Mouse (Mus musculus): ENCODE data around the gene Rbfox1. TPM values are rescaled to one million over a fixed set of nuclear protein-coding genes. Genes with fewer than 3 reads are reported as not detected.

Rbfox1 gene
- 0.32 and 0.47 TPM in 2 replicates for polyA plus RNA-seq (2015; fragmentation: Nextera tagmentation; extraction: Ambion mirVana)

GRCm38 (mm10) chr16:5884746-5885689 lies at the start of gene Rbfox1:
TSS of gene Rbfox1 (plus strand) at chr16:5885355.
- ATAC-seq (ENCODE audit: insufficient read depth) = no peak
- Histone ChIP-seq H3K4me1 (replicated peaks) (no peaks in the 10 kb centered on the region), H3K4me2 (no peak within 1 kb of the TSS), H3K9ac (no peak within 1 kb of the TSS), H3K36me3 (replicated peaks) (no peaks in the 10 kb centered on the region), H3K9me3 (replicated peaks) (no peaks in the 10 kb centered on the region), H3K27ac (replicated peaks) (no peak within 1 kb of the TSS), H3K27me3 (peaks cover 25% of the 10 kb centered on the region), H3K4me3 (replicated peaks) (no peak within 1 kb of the TSS)
- 2% methylated on average over 69 of the region's 69 CpGs for WGBS (ENCODE audit: insufficient replicate concordance)

- Histone ChIP-seq H3K9me3 (replicated peaks) (0 out of 2 replicates have a peak, but pooled peaks cover 5% of the 10 kb centered on the region), H3K36me3 (replicated peaks) (no peaks in the 10 kb centered on the region), H3K9ac (no peak overlapping the region), H3K27me3 (no peaks in the 10 kb centered on the region), H3K4me2 (no peak overlapping the region), H3K4me1 (replicated peaks) (no peaks in the 10 kb centered on the region), H3K4me3 (replicated peaks) (no peak overlapping the region), H3K27ac (replicated peaks) (no peak overlapping the region)
- WGBS (ENCODE audit: insufficient replicate concordance) = 65% methylated on average over 2 of the region's 2 CpGs
- no peak for ATAC-seq (ENCODE audit: insufficient read depth)
Measured at GRCm38 (mm10) chr16:5836744-5837143, 48.4 kb upstream of the Rbfox1 start.

DNA sequence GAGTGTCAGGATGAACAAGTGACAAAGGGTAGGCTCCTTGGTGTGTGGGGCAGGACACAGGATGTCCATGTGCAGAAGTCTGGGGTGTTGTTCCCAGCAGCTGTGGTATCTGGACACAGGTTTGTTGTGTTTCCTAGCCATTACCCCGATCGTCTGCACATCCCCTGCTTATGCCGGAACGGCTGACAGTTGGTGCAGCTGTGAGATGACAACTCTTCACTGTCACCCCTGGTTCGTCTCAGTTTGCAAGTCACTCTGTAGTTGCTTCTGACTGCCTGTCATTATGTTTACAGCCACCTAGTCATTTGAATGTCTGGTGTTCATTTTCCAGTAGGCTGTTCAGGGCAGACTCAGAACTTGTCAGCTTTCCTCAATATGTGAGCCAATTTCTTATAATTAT lies 44.0 kb upstream of the Rbfox1 start:
- WGBS (ENCODE audit: insufficient replicate concordance) = 66% methylated on average over 5 of the region's 5 CpGs
- no peak overlapping the region for H3K27ac ChIP-seq (replicated peaks)
- ATAC-seq (ENCODE audit: insufficient read depth) = no peak
- no peak overlapping the region for H3K9ac ChIP-seq
- no peaks in the 10 kb centered on the region for H3K4me1 ChIP-seq (replicated peaks)
- H3K27me3 ChIP-seq = no peaks in the 10 kb centered on the region
- no peak overlapping the region for H3K4me2 ChIP-seq
- H3K36me3 ChIP-seq (replicated peaks) = no peaks in the 10 kb centered on the region
- H3K9me3 ChIP-seq (replicated peaks) = no peaks in the 10 kb centered on the region
- no peak overlapping the region for H3K4me3 ChIP-seq (replicated peaks)

DNA sequence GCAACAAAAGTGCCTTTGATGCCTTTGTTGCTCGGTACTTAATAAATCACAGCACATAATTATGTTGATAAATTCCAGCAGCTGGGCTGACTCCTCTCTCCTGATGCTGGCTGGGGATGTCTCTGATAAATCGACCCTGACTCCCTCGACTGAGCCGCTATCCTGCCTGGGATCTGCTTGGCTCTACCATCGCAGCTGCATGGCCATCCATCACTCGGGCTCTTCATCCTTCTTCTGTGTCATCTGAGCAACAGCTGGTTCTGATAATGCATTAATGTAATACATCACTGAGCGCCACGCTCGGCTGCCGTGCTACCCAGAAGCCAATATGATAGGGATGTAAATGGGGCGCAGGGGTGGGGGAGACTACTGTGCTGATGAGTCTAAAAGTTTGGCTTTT lies 39.5 kb upstream of the Rbfox1 start:
- Histone ChIP-seq H3K4me3 (replicated peaks) (no peak overlapping the region), H3K27ac (replicated peaks) (no peak overlapping the region), H3K4me1 (replicated peaks) (no peaks in the 10 kb centered on the region), H3K36me3 (replicated peaks) (no peaks in the 10 kb centered on the region), H3K4me2 (no peak overlapping the region), H3K9me3 (replicated peaks) (no peaks in the 10 kb centered on the region), H3K27me3 (no peaks in the 10 kb centered on the region), H3K9ac (no peak overlapping the region)
- ATAC-seq (ENCODE audit: insufficient read depth) = no peak
- WGBS (ENCODE audit: insufficient replicate concordance) = 59% methylated on average over 11 of the region's 11 CpGs

DNA sequence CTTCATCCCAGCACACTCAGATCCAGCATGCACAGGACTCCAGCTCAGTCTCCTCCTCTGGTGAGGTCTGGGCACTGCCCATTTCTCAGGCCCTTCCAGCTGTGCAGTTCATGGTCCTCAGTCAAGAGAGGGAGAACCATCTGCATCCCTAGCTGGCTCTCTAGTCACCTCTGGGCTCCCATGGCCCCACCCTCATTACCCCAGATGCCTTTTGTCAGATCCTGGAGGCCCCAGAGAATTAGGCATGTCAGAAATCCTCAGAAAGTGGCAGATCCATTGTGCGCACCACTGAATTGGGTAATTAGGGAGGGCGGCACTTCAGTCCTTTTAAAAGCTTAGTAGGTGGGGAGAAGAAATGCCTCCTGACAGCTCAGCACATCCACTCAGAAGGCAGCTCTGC lies 32.1 kb upstream of the Rbfox1 start:
- no peak overlapping the region for H3K4me2 ChIP-seq
- H3K9ac ChIP-seq = no peak overlapping the region
- H3K36me3 ChIP-seq (replicated peaks) = no peaks in the 10 kb centered on the region
- H3K27ac ChIP-seq (replicated peaks) = no peak overlapping the region
- no peaks in the 10 kb centered on the region for H3K4me1 ChIP-seq (replicated peaks)
- WGBS (ENCODE audit: insufficient replicate concordance) = 76% methylated on average over 2 of the region's 2 CpGs
- no peak overlapping the region for H3K4me3 ChIP-seq (replicated peaks)
- no peak for ATAC-seq (ENCODE audit: insufficient read depth)
- no peaks in the 10 kb centered on the region for H3K27me3 ChIP-seq
- no peaks in the 10 kb centered on the region for H3K9me3 ChIP-seq (replicated peaks)

DNA sequence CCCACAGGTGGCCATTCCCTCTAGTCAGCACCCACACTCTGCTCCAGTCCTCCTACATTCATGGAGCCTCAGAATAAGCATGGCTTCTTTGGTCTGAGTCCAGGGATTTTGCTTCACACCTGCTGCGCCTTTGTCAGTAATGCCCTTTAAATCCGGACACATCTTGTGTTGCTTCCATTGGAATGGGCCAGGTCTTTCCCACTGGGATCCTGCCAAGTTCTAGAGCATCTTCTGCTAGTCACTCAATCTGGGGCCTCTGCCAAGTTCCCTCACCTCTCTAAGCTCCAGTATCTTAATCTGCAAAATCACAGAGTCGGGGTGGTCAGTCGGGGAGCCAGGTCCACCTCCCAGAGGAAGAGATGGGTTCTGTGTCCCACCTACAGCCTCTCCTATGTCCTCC lies 20.8 kb upstream of the Rbfox1 start:
- Histone ChIP-seq H3K27ac (replicated peaks) (no peak overlapping the region), H3K4me3 (replicated peaks) (no peak overlapping the region), H3K4me1 (replicated peaks) (no peaks in the 10 kb centered on the region), H3K4me2 (no peak overlapping the region), H3K27me3 (no peaks in the 10 kb centered on the region), H3K9me3 (replicated peaks) (no peaks in the 10 kb centered on the region), H3K36me3 (replicated peaks) (no peaks in the 10 kb centered on the region), H3K9ac (no peak overlapping the region)
- WGBS (ENCODE audit: insufficient replicate concordance) = 73% methylated on average over 4 of the region's 4 CpGs
- no peak for ATAC-seq (ENCODE audit: insufficient read depth)

- H3K9ac ChIP-seq = no peak overlapping the region
- H3K9me3 ChIP-seq (replicated peaks) = no peaks in the 10 kb centered on the region
- no peak overlapping the region for H3K4me2 ChIP-seq
- ATAC-seq (ENCODE audit: insufficient read depth) = no peak
- H3K36me3 ChIP-seq (replicated peaks) = no peaks in the 10 kb centered on the region
- H3K4me3 ChIP-seq (replicated peaks) = no peak overlapping the region
- H3K4me1 ChIP-seq (replicated peaks) = no peaks in the 10 kb centered on the region
- no peak overlapping the region for H3K27ac ChIP-seq (replicated peaks)
- H3K27me3 ChIP-seq = no peaks in the 10 kb centered on the region
- 38% methylated on average over 1 of the region's 1 CpGs for WGBS (ENCODE audit: insufficient replicate concordance)
Measured at GRCm38 (mm10) chr16:5866966-5867365, 18.2 kb upstream of the Rbfox1 start.

DNA sequence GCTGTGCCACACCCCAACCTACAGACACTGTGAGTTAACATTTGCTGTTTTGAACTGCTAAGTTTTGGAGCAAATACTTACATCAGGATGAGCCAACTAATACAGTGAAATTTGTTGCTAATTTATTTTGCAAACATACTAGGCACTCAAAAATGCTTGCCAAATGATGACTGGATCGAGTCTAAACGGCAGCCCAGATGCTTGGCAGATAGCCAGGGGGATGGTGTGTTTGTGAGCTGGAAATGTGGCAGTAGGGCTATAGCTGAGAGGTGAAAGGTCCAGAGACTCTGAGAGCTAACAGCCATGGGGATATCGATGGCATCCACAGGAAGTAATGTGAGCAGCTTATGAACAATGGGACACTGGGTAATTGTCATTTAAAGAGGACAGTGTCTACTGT lies 14.8 kb upstream of the Rbfox1 start:
- H3K9ac ChIP-seq = no peak overlapping the region
- no peaks in the 10 kb centered on the region for H3K4me1 ChIP-seq (replicated peaks)
- H3K4me2 ChIP-seq = no peak overlapping the region
- H3K27me3 ChIP-seq = no peaks in the 10 kb centered on the region
- no peak overlapping the region for H3K4me3 ChIP-seq (replicated peaks)
- WGBS (ENCODE audit: insufficient replicate concordance) = 41% methylated on average over 3 of the region's 3 CpGs
- ATAC-seq (ENCODE audit: insufficient read depth) = no peak
- H3K36me3 ChIP-seq (replicated peaks) = no peaks in the 10 kb centered on the region
- H3K27ac ChIP-seq (replicated peaks) = no peak overlapping the region
- no peaks in the 10 kb centered on the region for H3K9me3 ChIP-seq (replicated peaks)

DNA sequence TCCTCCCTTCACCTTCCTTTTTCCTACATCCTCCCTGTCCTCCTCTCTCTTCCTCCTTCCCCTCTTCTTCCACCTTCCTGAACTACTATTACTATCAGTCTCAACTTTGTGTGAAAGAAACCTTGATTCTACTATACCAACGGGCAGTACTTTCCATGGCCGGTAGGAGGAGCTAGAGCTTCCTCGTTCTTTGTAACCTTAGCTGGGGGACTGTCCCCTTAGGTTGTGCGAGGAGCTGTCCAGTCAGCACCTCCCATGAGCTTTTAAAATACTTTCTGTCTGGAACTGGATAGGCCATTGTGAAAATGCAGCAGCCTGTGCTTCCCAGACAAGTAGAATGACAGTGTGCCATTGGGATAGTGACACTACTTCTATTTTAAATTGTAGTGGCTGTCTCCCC lies 3.3 kb upstream of the Rbfox1 start:
- H3K27ac ChIP-seq (replicated peaks) = no peak overlapping the region
- no peaks in the 10 kb centered on the region for H3K4me1 ChIP-seq (replicated peaks)
- H3K4me3 ChIP-seq (replicated peaks) = no peak overlapping the region
- H3K4me2 ChIP-seq = no peak overlapping the region
- peaks cover 25% of the 10 kb centered on the region for H3K27me3 ChIP-seq
- H3K9ac ChIP-seq = no peak overlapping the region
- no peak for ATAC-seq (ENCODE audit: insufficient read depth)
- WGBS (ENCODE audit: insufficient replicate concordance) = 0% methylated on average over 4 of the region's 4 CpGs
- no peaks in the 10 kb centered on the region for H3K36me3 ChIP-seq (replicated peaks)
- H3K9me3 ChIP-seq (replicated peaks) = no peaks in the 10 kb centered on the region

- ATAC-seq (ENCODE audit: insufficient read depth) = no peak
- Histone ChIP-seq H3K27ac (replicated peaks) (no peak overlapping the region), H3K9me3 (replicated peaks) (no peaks in the 10 kb centered on the region), H3K27me3 (peaks cover 25% of the 10 kb centered on the region), H3K4me1 (replicated peaks) (no peaks in the 10 kb centered on the region), H3K9ac (no peak overlapping the region), H3K4me2 (no peak overlapping the region), H3K4me3 (replicated peaks) (no peak overlapping the region), H3K36me3 (replicated peaks) (no peaks in the 10 kb centered on the region)
- WGBS (ENCODE audit: insufficient replicate concordance) = 8% methylated on average over 15 of the region's 15 CpGs
Measured at GRCm38 (mm10) chr16:5885690-5886050, 515 bp downstream of the Rbfox1 start.

DNA sequence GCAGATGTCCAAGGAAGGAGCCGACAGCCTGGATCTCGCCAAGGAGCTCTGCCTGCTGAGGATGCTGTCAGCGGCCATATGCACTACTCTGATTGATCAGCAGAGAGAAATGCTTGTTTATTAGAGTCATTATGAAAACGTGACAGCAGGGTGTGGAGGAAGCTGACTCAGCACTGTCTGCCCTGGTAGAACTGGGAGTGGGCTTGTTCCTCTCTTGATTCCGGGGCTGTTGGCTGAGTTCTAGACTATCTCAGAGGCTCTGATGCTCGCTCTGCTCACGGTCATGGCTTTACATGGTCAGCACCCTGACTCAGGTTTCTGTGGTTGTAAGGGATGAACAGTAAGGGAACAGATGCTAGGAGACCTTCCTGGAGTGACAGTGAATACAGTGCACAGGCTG lies 10.4 kb downstream of the Rbfox1 start:
- Histone ChIP-seq H3K9ac (no peak overlapping the region), H3K9me3 (replicated peaks) (no peaks in the 10 kb centered on the region), H3K4me2 (no peak overlapping the region), H3K36me3 (replicated peaks) (no peaks in the 10 kb centered on the region), H3K27me3 (no peaks in the 10 kb centered on the region), H3K4me3 (replicated peaks) (no peak overlapping the region), H3K27ac (replicated peaks) (no peak overlapping the region), H3K4me1 (replicated peaks) (no peaks in the 10 kb centered on the region)
- whole genome bisulfite sequencing (ENCODE audit: insufficient replicate concordance) = 57% methylated on average over 7 of the region's 7 CpGs
- ATAC-seq (ENCODE audit: insufficient read depth) = no peak

- Histone ChIP-seq H3K36me3 (replicated peaks) (no peaks in the 10 kb centered on the region), H3K27me3 (no peaks in the 10 kb centered on the region), H3K4me1 (replicated peaks) (no peaks in the 10 kb centered on the region), H3K9ac (no peak overlapping the region), H3K9me3 (replicated peaks) (no peaks in the 10 kb centered on the region), H3K4me2 (no peak overlapping the region), H3K4me3 (replicated peaks) (no peak overlapping the region), H3K27ac (replicated peaks) (no peak overlapping the region)
- WGBS (ENCODE audit: insufficient replicate concordance) = 19% methylated on average over 2 of the region's 2 CpGs
- ATAC-seq (ENCODE audit: insufficient read depth) = no peak
Measured at GRCm38 (mm10) chr16:5898330-5898729, 13.2 kb downstream of the Rbfox1 start.

All from liver, embryonic 15.5 days (tissue).